Mouse (Mus musculus) heart, postnatal 10 days (tissue): ENCODE results near the gene Col8a1. TPM values are rescaled to one million over a fixed set of nuclear protein-coding genes. Genes with fewer than 3 reads are reported as not detected.
A peak's percentile ranks its signal among the peaks of the same experiment; 100 is the strongest.

Experiments
- DNase-seq, 2 experiments: peaks; one replicate each; pipeline ENCODE4 v3.0.0; 2021
- intact Hi-C: fragments of 180-260 bp; cut with DNase I; formaldehyde crosslinking; loops from one replicate; pipeline ENCODE4 v1.15.1; 2025
- total RNA-seq, 2 experiments: library from RNA; stranded (reverse); gene quantifications; 2 replicates each; pipeline ENCODE4 v1.2.3; 2021

Gene Col8a1
- 1 to 10 TPM; 7.2 TPM for total RNA-seq

DNA sequence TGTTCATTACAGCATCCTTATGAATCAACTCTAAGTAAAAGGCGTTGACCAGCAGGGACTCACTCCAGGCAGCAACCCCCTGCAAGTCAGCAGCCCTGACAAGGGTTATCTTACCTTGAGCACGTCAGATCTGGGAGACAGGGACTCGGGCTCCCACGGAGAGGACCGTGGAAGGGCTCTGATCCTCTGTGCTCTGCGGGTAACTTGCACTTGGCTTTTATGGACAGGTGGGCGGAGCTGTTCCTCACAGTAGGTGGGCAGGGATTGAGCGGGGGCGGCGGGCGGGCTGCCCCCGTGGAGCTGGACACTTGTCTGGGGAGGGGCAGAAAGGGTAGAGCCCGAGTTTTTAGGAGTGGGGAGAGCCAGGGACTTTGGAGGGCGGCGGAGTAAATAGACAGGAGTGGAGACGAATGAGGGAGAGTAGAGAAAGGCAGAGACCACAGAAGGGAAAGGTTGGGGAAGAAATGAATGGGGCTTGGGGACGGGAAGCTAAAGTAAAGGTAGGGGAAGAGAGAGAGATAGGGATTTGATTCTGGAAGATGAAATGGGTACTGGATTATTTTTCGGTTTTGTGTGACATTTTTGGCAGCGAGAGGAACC lies at the start of gene Col8a1:
Gene Col8a1 (minus strand): TSS at position 212 of the 600 bp plus-strand sequence.
- intact Hi-C loops, result no loop called here
- DNase-seq, result peak; percentile 10 to 19

DNA sequence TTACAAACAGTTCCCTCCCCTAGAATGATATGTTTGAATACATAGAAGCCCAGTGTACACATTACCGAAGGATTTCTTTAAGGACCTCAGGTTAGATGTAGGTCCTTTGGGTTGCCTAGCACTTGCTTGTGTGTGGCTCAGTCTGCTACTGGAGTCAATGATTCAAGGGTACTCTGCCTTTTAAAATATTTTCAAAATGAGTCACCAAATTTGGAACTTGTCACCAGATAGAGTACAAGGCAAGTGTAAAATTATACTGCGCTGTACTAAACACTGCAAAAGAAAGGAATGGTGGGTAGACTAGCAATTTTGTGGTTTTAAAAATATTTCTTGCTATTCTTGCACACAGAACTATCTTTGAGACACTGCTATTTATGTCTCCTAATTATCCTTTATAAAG lies 47.3 kb upstream of the Col8a1 start:
- DNase-seq, result no peak
- intact Hi-C loops, result no loop called here

DNA sequence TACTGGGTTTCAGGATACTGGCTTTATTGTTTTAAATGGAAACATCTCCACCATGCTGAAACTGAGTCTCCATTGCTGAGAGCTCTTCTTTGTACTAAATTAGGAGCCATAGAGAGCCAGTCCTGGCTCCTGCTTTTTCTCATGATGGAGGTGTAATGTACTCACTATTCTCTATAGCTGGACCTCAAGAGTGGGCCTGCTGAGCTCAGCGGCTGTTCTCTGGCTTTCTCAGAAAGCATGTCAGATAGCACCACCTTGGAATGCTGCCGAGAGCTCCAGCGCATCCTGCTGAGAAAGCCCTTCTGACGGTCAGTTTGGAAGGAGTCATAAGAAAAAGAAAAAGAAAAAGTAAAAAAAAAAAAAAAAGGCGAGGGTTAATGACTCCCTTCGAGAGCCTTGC lies 41.8 kb upstream of the Col8a1 start:
- intact Hi-C loops, result no loop called here
- peak; percentile 19 to 38 for DNase-seq

DNA sequence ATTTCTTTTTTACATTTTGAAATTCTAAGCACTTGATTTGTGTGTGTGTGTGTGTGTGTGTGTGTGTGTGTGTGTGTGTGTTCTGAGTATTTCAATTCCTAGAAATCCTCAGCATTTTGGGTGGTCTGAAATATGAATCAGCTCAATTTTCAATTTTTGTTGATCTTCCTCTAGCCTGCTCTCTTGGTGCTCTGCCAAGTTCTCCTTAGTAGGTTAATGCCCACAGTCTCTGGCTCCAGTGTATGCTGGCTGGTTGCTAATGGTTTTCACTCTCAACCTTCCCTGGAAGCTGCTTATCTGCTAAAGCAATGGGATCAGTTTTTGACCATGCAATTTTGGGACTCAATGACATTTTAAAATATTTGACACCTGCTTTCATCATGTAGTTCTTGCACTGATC lies 24.5 kb upstream of the Col8a1 start:
- DNase-seq, result no peak
- intact Hi-C loops, result no loop called here

DNA sequence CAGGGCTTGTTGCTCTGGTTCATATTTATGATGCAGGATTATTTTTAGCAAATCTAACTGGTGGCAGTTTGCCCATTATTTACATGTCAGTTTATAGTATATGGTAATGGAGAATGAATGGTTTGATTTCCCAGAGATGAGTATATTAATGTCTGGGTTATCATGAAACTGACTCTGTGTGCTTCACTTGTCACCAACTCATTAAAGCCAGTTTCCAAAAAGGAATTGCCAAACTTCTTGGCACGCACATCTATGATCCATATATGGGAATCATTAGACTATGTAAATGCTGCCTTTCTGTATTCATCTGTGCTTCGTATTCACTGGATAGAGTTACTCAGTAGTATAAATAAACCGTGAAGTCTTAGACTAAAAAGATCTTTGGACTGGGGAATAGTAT lies 11.1 kb upstream of the Col8a1 start:
- no peak for DNase-seq
- intact Hi-C loops, result no loop called here

DNA sequence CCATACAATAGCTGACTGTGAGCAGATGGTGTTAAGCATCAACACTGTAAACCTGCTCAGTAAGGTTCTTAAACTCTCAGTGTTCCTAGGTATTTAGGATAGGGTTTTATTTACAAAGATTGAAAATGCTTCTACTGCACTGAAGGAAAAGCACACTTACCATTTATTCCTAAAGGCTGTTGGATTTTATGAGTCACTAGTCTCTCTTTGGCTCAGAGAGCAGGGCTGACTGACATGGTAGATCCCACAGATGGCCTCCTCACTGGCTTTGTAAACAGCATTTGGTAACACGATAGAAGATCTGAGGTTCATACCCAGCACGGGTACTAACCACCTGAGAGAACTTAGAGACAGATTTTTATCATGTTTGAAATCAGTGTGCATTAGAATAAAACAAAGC lies 5.3 kb upstream of the Col8a1 start:
- intact Hi-C loops, result no loop called here
- DNase-seq, result no peak

DNA sequence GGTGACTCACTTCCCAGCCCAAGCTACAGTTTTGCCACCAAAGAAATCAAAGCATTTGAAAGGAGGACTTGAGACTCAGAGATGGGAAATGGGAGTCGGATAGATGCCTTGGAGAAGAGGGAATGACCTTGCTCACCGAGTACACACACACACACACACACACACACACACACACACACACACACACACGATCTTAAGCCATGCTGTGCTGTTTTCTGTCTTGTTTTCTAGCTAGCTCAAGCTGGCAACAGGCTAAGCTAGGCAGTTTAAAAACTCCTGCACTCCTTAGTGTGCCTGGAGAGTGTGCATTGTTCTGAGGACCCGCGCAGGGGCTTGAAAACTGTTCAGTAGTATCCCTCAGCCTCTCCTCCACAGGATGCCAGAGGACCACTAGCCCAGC lies 1.2 kb upstream of the Col8a1 start:
- no peak for DNase-seq
- intact Hi-C loops, result no loop called here

DNA sequence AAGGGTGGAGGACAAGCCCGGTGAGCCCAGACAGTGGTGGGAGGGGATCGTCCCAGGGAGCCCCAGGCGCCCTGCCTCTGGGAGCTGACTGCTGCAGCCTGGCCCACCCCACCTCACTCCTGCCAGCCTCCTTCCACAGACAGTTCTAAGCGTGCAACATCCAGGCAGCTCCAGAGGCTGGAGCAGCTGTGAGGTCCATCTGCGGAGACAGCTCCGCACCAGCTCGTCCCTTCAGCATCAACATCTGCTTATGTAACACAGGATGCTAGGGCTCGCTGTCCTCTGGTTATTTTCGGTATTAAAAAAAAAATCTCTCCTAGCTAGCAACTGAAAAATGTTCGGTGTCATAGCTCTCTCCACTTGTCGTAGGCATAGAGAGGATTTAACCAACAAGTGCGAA lies 704 bp upstream of the Col8a1 start:
- intact Hi-C loops, result no loop called here
- peak; percentile 30 to 36 for DNase-seq

DNA sequence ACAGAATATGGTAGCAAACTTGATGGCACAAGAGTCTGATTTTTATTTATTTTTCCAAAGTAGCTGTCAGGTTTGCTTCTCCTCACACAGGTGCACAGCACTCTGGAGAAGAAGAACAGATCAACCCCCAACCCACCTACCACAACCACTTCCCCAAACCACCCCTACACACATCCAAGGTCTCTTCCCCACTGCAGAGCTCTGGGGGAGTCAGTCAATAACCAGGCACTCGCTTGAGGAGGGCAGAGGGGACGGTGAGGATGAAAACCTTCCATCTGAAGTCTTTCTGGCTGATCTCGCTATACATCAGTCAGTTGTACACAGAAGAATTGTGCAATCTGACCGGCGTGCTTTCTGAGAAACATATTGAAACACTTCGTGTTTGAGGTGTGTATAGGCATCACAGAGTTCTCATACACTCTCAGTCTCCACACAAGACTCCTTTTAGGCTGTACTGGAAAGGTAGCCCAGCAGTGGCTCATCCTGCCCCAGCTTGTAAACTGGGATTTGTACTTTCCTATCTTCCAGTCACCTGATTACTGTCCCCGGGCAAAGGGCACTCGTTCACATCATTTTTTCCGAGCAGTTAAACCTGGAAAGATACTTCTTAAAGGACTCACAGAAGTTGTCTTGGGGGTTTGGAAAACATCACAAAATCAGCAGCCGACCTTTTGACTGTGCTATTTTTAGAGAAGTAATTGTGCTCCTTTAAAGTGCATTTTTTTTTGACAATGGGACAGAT lies 827 bp downstream of the Col8a1 start:
- DNase-seq, result no peak
- intact Hi-C loops, result no loop called here

DNA sequence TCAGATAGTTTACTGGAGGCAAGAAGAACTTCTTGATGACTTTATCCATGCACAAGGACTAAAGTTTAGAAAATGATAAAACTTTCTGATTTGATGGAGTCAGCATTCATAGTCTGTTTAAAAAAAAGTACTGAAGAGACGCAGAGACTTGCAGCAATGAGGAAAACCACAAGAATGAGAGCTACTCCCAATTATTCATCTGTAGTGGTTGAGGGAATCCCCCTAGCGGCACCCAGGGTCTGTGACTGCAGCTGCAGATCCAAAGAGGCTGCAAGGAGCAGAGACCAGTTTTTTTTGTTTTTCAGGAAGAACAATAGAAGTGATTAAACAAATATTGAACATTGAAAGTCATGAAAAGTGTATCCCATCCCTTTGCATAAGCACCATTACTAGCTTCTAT lies 4.0 kb downstream of the Col8a1 start:
- intact Hi-C loops, result no loop called here
- DNase-seq, result no peak

DNA sequence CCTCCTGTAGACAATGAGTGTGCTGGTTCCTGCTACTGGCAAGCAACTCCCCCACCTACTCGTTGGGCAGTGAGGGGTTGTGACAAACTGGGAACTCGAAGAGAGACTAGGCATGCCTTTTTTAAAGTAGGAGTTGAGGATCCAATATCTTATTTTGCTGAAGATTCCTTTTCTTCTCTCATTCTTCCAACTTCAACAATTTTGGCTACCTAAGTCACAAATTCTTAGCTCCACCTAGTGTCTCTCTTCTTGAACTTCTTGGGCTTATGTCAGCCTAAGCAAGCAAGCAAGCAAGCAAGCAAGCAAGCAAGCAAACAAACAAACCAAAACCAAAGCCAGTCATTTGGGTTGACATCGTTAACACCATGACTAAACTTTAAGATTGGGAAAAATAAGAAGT lies 6.4 kb downstream of the Col8a1 start:
- DNase-seq, result no peak
- intact Hi-C loops, result loop anchor here (2.0 kb wide), 1 partner anchor 79 kb away; no protein-coding TSS in a partner anchor

DNA sequence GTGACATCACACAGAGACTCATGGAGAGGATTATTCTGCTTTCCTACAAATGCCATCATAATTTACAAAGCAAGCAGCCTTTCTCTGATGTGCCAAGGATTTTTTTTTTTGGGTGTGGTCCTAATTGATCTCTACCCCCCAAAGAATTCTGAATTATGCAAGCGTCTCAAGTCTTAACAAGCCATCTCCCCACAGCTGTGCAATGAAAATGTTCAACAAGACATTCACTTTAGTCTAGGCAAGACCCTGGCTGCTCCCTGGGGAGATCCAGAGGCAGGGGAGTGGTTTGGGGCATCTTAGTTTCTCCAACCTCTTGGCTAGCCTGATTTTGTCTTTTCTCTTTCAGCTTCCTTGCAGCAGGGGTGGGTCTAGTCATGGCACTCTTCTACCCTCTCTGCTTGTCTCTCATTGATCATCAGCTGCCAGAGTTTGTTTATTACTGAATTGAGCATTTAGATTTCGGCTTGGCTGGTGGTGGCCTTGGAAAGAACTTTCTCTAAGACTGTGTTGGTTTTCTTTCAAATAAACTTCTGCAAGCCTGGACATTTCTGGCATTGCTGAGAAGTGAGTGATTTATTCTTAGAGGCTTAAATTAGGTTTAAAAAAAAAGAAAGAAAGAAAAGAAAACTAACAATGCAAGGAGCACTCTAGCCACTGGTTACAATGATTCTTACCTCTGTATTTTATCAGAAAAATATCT lies 7.0 kb downstream of the Col8a1 start:
- DNase-seq, result no peak
- intact Hi-C loops, result loop anchor here (2.0 kb wide), 1 partner anchor 79 kb away; no protein-coding TSS in a partner anchor

DNA sequence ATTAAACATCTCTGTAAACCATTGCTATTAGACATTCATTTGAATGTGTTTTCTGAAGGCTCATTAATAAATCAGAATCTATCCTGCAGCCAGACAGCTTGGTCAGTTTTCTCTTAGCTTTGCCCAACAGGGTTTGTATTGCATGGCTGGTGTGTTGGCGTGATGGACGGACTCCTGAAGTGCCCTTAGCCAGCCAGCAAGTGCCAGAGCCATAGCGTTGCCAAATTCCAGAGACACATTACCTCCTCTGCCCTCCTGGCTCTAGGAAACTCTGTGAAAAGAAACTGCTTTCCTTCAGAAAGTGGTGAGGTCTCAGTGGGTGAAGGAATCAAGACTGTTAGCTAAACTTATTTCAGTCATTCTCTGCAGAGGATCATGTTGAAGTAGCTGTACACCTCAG lies 14.4 kb downstream of the Col8a1 start:
- intact Hi-C loops, result no loop called here
- no peak for DNase-seq

DNA sequence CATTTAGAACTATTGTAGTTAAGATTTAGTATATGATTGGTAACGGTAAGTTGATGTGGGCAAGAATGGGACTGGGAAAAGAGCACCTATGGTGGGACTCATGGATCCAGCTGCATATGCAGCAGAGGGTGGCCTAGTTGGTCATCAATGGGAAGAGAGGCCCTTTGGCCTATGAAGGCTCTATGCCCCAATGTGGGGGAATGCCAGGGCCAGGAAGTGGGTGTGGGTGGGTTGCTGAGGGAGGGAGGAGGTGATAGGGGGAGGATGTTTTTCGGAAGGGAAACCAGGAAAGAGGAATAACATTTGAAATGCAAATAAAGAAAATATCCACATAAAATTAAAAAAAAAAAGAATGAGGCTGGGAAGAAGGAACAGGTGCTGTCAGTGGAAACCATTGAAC lies 19.6 kb downstream of the Col8a1 start:
- no peak for DNase-seq
- intact Hi-C loops, result no loop called here

DNA sequence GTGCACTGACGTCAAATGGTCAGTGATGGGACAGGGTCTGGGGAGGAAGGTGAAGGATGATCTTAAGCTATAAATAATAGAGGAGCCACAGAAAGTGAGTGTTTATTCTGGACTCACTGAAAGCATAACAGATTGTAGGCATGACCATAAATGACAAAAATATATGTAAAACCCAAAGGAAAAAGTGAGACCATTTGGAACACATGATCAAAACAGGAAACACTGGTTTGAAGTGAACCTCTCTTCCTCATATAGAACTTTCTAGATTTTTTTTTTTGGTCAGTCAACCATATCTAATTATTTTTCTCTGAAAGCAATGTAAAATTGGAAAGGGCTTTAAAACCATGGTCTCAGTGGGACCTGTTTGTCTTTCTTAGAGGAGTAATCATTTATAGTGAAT lies 21.0 kb downstream of the Col8a1 start:
- intact Hi-C loops, result no loop called here
- DNase-seq, result no peak

DNA sequence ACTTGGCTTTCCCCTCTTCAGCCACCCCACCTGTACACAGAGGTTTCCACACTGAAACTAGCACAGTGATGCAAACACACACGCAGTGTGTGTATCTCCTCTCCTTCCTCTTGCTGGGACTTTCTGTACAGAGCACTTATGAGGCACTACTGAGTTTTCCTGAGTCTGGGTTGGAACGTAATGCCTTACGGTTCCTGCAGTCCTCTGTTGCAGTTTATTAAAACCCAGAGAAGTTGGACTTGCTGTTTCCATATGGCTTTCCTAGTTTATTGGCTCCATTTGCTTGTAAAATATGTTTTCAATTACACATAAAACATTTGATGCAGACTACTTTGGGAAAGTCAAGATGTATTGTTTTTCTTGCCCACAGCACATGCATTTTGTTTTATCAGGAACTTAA lies 21.4 kb downstream of the Col8a1 start:
- intact Hi-C loops, result no loop called here
- no peak for DNase-seq

DNA sequence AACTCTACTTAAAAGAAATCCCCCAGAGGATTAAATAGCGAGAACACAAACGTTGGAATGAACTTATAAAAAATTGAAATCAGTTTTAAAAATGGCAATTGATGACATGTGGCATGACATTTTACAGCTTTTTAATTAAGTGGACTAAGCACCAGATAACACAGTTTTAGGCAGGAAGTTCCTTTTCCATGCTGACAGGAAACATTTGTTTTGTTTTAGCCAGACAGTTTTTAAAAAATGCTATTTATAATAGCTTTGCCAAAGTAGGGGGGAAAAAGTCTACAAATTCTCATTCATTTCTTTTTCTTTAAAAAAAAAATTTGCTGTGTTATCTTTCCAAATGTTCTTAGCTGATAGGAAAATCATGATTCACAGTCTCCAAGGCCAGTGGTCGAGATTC lies 29.6 kb downstream of the Col8a1 start:
- no peak for DNase-seq
- intact Hi-C loops, result loop anchor here (5.0 kb wide), 1 partner anchor 127 kb away; no protein-coding TSS in a partner anchor

DNA sequence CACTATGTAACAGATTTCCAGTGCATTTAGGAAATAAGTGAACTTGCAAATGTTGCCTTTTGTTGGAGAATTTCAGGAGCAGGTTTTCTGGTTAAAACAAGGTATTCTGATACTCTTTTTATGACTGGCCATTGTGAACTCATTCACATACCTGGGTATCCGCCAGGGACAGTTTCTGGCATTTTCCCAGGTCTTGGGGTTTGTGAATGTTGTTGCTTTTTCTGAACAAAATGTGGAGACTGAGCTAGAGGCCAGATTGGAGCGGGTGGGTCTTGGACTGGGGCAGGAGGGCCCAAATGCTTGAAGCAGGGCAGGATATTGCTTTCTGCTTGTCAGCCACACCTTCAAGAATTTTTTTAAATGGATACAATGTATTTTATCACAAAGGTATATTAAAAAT lies 35.6 kb downstream of the Col8a1 start:
- DNase-seq, result peak; percentile 9 to 14
- intact Hi-C loops, result no loop called here

DNA sequence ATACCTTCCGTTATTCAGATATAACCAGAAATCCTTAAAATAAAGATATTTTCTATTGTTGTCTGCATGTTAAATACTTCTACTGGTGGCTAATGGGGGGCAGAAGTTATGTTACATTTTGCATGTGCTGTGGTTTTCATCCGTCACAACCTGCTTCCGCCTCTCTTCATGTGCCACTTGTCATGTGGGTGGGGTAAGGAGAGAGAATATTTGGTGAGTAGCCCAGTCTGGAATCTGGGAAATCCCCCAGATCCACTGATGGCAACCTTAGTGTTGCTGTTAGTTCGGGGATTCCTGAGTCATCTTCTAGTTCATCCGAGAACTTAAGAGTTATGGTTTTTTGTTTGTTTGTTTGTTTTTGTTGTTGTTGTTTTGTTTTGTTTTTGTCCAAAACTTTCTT lies 55.8 kb downstream of the Col8a1 start:
- intact Hi-C loops, result no loop called here
- no peak for DNase-seq

DNA sequence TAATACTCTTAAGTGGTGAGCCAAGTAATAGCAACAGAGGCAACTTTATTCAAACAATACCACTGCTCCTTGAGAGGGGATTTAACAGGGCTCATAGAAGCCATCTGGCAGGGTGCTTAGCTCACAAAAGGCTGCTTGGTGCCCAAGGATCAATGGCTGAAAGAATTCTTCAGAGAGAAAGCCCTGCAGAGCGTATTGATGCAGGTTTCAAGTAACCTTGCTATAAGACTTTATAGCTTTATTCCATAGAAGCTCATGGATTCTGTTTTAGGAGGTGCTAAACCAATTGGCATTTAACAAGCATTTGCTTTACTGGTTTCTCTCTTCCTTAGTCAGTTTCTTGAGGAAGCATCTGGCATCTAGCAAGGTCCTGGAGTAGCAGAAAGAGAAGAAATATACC lies 59.8 kb downstream of the Col8a1 start:
- DNase-seq, result no peak
- intact Hi-C loops, result no loop called here

DNA sequence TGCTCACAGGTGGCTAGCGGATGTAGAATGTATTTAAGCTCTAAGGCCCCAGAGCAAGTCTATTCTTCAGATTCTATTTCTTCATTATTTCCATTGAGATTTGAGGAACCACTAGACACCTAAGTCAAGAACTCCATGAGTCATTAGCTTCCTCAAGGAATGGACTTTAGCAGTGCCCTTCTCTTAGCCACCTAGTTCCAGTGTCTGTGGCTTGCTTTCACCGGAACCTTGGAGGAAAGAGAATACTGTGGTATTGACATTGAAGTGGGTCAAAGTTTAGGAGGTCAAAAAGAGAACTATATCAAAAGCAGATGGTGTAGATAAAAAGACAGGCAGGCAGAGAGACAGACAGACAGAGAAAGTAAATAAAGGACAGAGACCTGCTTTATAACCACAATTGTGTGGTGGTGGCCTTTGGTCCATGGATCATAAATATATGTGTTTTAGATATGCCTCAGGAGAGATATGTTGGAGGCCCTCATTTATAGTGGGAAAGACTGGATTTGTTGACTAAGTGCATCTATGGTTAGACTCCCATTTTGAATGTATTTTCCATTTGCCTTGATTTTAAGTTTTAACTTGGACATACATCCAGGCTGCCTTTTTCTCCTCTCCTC lies 60.5 kb downstream of the Col8a1 start:
- intact Hi-C loops, result no loop called here

More for the DNA sequence above, 60.5 kb downstream of the Col8a1 start:
- DNase-seq, result no peak
